Mouse (Mus musculus) erythroblast, embryonic 14.5 days (primary cell): ENCODE measurements around the gene Olfr420.

Source experiments
- GATA1 ChIP-seq: IDR thresholded peaks from 2 replicates; pipeline ENCODE4 v1.6.1; 2012; ENCODE audit warnings: low read length, inconsistent platforms, mixed read lengths
- TAL1 ChIP-seq: IDR thresholded peaks from 3 replicates; pipeline ENCODE4 v1.6.1; 2012; ENCODE audit warnings: low read length, inconsistent platforms, mixed read lengths

- TF ChIP-seq TAL1 (no peak), GATA1 (no peak)
These were observed 23.4 kb upstream of the Olfr420 start for GRCm38 (mm10) chr1:174131999-174132398.
